Mouse (Mus musculus) layer of hippocampus, adult 9-11 months (tissue): ENCODE measurements around the gene Abhd15.
A peak's percentile ranks its signal among the peaks of the same experiment; 100 is the strongest.

Experiments used
- DNase-seq: peaks from one replicate; pipeline ENCODE4 v3.0.0; 2022

The Abhd15 gene

DNA sequence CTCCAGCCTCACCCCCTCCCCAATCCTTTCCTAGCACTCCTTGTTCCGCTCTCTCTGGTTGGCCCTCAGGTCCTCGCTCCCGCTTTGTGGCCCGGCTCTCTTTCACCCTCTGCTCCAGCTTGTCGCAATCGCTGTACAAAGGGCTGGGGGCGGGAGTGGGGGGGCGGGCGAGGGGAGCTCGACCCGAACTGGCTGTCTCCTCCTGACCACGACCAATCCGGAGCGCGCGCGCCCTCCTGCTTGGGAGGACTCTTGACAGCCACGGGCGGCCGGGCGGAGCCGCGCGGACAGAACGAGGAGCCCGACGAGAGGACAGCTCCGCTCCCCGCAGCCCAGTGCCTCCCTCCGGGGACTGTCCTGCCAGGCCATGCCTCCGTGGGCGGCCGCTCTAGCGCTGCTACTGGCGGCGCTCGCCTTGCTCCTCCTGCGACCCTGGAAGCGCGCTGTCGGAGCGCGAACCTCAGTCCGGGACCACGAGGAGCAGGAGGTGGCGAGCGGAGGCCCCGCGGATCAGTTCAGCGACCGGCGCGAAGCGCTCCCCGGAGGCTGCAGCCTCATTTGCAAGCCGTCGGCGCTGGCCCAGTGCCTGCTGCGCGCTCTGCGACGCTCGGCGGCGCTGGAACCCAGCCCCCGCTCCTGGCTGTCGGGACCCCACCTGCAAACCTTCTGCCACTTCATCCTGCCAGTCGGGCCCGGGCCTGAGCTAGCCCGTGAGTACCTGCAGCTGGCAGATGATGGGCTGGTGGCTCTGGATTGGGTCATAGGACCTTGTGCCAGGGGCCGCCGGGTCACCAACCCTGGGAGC lies at the start of gene Abhd15:
Gene Abhd15, plus strand, starts transcription at position 290 of the 805 bp plus-strand sequence.
- DNase-seq, result peak; percentile 78

DNA sequence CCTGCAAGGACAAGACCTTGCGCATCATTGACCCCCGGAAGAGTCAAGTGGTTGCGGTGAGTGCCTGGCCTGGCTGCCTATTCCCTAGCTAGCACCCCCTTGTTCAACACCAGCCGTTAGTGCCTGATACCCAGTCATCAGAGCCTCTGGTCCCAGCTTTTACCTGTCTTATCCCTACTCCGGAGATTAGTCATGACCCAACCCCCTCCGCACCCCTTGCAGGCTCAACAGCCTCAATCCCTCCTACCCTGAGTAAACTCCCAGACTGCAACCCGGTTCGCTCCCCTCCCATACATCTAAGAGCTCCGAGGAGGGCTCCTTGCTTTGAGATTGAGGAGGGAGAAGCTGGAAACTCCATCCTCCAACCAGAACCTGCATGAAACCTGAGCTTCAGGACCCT lies 48.4 kb upstream of the Abhd15 start:
- DNase-seq, result no peak

DNA sequence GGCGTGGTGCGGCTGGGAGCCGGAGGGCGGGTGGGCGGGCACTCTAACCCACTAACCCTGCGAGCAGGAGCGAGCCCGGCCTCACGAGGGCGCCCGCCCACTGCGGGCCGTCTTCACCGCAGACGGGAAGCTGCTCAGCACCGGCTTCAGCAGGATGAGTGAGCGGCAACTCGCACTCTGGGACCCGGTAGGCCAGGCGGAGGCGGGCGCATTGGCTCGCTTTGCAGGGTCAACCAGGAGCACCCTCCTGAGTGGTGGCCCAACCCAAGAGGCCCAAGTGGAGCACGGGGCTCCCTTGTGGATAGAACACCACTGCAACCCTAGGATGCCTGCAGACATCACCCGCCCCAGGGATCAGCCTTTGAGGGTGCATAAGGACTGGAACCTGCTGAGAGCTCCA lies 47.8 kb upstream of the Abhd15 start:
- DNase-seq, result peak; percentile 58

DNA sequence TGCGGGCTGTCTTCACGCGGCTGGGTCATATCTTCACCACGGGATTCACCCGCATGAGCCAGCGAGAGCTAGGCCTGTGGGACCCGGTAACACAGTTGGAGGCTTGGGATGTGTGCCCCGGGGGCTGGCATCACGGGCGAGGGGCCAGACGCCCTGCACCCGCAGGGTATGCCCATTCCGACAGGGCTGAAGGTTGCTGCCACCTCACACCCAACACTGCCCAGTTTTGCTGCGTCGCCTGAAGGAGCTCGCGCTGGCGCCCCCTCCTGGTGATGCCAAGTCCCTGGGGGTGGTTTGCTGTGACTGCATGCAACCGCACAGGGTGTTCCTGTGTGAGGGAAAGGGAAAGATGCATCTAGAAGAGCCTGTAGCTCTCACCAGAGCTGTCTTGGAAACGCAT lies 47.1 kb upstream of the Abhd15 start:
- peak; percentile 70 for DNase-seq

DNA sequence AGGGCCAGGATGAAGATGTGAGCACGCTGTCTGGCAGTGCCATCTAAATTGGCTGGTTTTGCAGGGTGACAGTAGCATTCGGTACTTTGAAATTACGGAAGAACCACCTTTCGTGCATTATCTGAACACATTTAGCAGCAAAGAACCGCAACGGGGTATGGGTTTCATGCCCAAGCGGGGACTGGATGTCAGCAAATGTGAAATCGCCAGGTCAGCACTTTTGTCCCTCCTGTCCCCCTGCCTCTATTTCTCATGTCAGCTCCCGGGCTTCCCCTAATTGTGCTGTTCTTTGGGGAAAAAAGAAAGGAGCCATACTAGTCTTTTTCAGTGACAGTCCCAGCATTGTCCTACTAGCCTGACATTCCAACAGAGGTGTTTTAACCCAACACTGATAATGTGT lies 46.5 kb upstream of the Abhd15 start:
- no peak for DNase-seq

DNA sequence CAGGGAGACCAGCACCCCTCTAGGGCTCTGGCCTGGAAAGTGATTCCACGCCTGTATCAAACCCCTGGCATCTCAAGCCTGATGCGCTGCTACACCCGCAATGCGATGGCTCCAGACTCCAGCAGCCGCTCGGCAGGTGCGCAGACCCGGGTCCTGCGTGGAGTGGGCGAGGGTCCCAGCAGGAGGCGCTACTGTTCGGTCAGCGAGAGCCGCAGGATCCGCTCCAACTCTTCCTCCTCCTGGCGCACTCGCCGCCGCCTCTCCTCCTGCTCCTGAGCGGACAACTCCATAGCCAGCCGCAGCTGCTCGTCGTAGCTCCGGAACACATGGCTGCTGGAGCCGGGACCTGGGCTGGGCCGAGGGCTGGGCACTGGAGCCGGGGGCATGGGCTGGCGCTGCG lies 43.5 kb upstream of the Abhd15 start:
- no peak for DNase-seq

DNA sequence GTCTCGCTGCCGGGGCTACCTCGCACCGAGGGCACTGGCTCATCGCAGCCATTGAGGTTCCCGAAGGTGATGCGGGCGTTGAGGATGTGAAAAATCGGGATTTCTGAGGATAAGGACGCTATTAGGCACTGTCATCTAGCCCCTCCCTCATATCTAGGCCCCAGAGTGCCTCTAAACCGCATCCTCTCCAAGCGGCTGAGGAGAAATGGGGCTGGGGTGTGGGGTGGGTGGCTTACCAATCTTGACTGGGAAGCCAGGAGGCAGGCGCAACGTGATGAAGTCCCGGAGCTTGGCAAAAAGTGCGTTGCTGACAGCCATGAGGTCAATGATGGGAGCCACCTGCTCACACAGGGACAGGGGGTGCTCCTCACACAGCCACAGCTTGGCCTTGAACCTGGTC lies 42.1 kb upstream of the Abhd15 start:
- DNase-seq, result no peak

DNA sequence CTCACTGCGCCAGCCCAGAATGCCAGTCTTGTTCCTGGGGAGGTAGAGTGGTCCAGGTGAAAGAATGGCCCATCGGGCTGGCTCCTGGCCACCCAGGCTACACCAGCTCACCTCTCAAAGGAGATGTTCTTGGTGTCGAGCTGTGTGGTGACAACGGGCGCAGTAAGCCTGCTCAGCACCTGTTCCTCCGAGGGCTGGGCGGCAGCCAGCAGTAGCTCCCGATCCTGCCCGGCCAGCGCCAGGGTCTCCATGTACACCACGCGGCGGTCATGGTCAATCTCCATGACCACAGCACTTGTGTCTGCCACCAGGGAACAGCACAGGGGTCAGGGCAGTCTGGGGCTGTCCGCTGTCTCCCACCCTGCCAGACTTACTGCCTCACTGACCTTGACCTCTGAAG lies 38.7 kb upstream of the Abhd15 start:
- DNase-seq, result no peak

DNA sequence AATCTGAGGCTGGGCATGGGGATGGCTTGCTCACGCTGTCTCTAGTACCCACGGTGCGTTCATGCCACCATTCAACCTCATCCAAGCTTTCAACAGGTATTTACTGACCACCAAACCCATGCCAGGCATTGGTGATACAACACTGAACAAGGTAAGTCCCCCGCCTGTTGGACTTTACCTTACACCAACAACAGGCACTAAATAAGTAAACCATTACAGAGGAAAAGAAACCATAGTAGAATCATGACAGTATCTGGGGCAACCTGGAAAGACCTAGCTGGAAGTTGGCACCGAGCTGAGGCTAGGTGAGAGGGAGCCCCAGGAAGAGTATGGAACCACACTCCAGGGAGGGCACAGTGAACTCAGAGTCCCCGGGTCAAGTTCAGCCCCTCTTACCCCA lies 38.0 kb upstream of the Abhd15 start:
- no peak for DNase-seq

DNA sequence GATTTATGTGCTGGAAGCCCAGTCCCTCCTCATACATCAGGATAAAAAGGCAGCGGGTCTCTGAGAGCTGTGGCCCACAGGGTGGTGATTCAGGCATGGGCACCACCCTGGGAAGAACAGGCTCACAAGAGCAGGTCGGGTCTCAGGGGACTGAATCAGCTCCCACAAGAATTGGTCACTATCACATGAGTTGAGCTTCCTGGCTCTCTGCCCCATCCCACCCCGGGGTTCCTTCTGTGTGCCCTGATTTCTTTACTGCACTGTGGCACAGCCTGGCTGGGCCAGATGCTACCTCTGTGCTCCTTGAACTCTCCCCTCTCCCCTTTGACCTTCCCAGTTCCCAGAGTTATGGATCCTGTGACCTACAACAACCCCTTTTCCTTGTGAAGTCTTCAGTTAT lies 31.9 kb upstream of the Abhd15 start:
- no peak for DNase-seq

DNA sequence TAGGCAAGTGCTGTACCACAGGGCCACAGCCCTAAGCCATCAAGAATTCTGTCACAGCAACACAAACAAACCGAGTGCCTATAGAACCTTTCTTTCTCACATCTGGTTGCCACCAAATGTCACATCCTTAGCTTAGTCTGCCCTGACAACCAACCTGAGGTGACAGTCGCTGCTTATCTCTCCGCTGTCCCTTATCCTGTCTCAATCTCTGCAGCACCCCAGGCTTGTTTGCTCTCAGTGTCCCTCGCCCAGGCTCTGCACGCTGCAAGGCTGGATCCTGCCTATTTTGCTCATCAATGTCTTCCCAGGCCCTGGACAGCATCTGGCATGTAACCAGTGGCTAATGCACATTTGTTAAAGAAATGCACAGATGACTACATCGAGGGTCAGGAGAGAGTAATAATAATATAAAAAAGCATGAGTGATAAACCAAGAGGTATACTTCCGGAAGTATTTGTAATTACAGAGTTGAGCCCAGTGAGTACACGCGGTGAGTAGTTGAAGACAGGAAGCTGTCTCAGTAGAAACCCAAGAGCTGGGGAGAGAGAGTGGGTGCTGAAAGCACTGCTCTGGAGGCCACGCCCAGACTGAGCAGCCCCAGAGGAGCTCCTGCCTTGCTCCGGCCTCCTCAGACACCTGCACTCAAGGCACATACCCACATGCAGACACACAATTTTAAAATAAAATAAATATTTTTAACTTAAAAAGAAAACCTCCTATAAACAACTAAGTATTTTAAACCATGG lies 31.2 kb upstream of the Abhd15 start:
- DNase-seq, result no peak

DNA sequence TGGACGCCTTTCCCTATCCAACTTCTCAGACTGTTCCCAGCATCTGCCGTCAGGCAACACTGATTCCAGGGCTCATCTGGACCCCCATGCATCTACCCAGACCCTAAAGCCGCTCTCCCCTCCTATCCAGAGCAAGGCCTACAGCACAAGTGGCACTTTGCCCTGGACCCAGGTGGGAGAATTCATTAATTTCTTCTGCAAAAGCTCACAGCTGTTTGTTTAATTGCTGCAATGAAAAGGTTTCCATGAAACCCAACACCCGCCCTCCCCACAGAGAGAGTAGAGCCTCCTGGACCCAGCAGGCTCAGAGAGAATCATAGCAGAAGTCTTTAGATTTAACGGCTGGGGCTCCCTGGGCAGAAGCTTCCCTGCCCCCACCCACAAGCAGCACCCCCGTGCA lies 29.7 kb upstream of the Abhd15 start:
- no peak for DNase-seq

DNA sequence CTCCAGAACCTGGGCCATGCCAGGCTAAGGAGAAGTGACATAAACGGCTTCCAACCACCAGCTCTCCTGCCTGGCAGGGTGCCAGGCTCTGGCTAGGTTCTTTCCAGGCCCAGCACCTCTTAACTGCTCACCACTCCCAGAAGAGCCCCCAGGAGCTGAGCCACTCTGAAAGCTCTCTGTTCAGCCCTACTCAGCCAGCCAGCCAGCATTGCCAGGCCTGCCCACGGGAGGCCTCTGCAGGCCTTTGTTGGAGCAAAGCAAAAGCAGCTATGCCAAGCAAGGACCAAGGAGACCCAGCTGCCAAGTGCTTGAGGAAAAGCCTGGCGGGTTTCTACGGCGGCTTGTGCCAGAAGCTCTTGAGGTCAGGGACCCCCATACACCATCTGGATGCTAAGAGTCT lies 28.1 kb upstream of the Abhd15 start:
- no peak for DNase-seq

DNA sequence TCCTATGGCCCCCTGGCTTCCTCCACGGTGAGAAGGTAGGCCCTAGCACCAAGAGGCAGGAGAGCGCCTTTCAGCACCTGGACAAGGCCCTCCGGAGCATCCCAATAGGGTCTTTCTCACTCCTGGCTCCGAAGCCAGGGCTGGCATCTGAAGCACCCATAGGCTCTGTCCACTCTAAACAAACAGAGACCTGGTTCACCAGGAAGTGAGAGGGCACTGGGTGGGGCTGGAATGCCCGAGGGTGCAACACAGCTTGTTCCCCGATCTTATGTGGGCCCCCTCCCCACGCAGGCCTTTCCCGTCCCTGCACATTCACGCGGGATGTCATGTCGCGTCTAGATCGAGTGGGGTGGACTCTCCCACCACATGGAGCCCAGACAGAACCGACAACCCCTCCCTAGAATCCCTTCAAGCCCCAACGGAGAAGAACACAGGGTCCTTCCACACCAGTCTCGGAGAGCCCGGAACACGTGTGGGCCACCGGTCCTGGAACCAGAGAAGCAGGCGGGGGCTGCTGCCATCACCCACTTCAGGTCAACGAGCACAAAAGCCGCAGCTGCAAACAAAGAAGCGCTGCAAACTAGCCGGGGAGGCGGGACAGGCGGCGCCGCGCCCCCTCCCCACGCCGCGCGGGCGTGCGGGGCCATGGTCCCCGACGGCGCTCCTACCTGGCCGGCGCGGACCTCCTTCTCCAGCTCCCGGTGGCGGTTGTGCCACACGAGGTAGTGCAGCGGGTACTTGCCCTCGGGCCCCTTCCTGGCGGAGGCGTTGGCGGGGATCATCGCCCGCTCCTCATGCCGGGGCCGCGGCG lies 25.9 kb upstream of the Abhd15 start:
- no peak for DNase-seq

DNA sequence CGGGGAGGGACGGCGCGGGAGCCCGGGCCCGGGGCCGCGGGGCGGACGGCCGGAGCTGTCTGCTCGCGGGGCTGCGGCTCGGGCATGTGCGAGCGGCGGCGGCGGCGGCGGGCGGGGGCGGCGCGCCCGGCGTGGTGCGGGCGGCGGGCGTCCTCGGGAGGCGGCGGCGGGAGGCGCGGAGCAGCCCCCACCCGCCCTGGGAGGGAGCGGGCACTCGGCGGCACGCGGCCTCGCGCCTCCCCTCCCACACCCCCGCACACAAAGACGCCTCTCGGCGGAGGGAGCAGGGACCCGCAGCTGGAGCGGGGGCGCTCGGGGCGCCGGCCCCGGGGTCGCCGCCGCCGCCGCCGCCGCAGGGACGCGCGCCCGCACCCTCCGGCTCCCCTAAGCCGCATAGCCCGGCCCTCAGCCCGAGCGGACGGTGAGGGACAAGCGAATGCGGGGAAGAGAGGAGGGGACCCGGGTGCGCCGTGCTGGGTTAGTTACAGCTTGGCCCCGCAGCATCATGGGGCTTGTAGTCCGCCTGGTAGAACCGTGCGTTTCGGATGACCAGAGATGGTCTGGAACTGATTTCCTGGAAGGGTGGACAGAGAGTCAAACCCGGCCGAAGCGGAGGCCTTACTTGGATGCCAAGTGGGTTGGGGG lies 25.2 kb upstream of the Abhd15 start, which contains the start of gene Ankrd13b:
Gene Ankrd13b, minus strand, starts transcription at position 88 of the 645 bp plus-strand sequence.
- peak; percentile 80 for DNase-seq

DNA sequence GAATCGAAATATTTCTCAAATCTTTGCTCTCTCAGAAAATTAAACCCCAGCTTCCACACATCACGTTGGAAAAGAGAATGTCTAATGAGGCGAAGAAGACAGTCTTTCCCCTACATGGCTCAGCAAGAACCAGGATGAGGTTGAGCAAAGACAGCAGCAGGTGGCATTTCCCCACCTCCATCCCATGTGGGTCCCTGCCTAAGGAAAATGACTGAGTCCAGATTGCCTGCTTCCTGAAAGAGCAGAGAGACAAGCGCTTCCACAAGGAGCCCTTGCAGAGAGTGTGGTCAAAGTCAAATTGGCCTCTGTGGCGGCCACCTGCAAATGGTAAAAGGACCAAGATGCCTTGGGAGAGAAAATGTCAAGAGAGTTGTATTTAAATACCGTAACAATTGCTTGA lies 24.5 kb upstream of the Abhd15 start:
- no peak for DNase-seq

DNA sequence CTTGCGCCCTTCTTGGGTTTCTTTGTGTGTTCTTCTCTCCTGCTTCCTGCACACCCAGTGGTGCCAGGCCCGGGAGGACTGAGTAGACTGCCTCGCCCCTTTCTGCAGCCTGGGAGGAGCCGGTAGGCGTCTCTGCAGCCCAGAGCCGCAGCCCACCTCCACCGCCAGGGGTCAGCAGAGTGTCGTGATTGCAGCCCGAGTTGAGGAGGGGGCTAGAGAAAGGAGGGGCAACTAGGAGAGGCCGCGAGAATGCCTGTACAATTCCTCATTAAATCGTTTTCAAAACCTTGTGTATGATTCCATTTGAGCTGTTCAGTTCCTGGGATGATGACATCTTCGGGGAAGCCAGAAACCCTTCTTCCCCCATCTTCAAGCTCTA lies 23.8 kb upstream of the Abhd15 start:
- peak; percentile 90 for DNase-seq

DNA sequence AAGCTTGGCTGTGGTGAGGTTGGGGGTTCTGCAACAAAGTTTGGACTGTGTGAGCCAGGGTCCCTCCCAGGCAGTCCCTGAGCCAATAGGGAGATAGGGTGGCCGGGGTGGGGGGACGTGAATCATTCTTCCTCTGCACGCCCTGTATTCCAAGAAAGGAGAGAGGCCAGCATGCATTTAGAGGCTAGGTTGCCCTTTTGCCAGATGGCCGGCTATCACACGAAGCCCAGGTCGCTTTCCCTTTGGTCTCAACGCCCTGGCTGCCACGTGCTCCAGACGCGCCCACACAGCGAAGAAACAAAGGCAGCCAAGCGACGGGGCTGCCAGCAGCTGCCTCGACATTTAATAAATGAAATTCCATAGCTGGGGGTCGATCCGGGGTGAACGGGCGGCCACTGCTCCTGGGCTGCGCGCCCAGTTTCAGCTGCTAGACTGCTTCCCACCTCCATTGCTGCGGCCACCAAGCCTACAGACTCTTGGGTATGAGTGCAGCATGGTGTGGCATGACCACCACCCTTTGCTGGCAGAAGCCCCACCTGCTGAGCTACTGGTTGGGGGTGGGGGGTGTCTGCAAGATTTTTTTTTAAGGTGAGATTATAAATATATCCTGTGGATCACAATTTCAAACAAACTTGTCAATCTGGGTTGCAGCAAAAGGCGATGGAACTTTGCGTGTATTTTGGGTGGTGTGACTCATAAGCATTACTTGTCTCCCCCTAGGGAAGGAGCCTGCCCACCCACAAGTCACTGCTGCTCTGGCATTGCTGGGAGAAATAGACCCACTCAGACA lies 23.2 kb upstream of the Abhd15 start:
- no peak for DNase-seq

DNA sequence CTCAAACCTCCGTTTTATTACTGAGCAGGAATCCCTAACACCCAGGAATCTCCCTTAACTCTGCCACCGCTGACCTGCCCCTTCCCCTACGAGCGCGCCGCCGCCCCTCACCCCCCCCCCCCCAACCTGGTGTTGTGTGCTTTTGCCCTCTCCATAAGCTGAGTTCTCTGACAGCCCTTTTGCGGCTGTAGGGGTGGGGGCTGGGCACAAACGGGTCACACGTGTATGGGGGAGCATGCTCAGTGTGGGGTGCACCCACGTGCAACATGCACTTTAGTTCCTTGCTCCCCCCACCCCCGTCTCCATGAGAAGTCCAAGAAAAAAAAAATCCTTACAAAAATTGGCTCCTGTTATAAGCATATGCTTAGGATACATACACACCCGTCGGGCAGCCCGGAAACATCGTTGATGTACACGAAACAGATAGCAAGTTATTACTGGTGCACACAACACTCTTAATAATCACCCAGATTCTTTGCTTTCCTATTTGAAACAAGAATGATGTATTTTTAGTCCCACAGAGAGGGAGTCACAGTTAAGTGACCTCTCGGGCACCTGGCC lies 22.5 kb upstream of the Abhd15 start:
- DNase-seq, result peak; percentile 76

DNA sequence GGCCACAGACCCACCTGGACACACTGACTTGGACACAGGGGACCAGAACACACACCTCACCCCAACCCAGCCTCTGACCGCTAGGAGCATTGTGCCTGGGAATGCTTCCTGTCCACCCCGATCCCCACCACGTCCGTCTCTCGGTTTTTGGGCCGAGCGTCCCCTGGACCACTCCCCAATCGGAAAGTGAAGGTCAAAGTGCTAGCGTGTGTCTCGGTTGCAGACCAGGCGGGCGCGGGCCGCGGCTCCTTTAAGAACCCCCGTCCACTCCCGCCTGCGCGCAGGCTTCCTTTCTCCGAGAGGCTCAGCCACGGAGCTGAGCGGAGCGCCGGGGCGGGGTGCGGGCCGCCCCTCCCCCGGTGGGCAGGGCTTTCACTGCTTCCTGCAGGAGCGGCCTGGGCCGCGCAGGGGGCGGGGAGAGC lies 22.0 kb upstream of the Abhd15 start:
- peak; percentile 95 for DNase-seq

DNA sequence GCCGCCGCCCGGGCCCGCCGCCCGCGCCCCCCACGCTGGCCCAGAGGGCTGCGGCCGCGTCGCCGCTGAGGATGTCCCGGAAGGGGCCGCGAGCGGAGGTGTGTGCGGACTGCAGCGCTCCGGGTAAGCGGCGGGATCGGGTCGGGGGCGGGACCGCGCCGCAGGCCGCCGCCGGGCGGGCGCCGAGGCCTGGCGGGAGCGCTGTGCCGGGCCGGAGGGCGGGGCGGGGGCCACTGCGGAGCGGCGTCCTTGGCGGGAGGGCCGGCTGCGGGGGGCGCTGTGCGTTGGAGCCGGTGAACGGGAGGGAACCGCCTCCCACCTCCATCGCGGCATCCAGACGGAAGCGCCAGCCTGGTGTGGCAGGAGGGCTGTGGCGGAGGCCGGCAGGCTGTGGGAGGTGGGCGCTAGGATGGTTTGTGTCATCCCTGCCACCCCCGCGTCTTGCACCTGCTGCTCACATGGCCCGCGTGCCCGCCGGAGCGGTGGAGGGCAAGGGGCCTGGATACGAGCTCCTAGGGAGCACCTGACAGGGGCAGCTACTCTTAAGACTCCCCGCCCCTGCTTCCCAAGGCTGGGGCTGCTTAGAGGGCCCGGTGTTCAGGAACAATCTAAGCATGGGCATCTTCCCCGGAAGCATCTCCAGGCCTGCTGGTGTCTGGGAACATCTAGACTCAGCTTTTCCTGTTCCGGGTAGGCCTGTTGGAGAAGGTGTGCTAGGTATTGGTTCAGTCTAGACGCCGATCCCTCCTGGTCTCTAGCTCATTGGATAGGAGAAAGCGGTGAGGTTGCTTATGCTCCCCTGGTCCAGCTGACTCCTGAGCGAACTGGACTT lies 21.2 kb upstream of the Abhd15 start, which contains the start of gene Git1:
Gene Git1, plus strand, starts transcription at position 51 of the 832 bp plus-strand sequence.
- DNase-seq, result no peak
